Mouse (Mus musculus) right cerebral cortex, adult 2 months (tissue): Measurements from ENCODE around the gene Bank1.

Experiments
- DNase-seq, 2 experiments: peaks; one replicate each; pipeline ENCODE4 v3.0.0; 2021 to 2022; ENCODE audit warnings: low spot score in 2 of 2

Gene Bank1

DNA sequence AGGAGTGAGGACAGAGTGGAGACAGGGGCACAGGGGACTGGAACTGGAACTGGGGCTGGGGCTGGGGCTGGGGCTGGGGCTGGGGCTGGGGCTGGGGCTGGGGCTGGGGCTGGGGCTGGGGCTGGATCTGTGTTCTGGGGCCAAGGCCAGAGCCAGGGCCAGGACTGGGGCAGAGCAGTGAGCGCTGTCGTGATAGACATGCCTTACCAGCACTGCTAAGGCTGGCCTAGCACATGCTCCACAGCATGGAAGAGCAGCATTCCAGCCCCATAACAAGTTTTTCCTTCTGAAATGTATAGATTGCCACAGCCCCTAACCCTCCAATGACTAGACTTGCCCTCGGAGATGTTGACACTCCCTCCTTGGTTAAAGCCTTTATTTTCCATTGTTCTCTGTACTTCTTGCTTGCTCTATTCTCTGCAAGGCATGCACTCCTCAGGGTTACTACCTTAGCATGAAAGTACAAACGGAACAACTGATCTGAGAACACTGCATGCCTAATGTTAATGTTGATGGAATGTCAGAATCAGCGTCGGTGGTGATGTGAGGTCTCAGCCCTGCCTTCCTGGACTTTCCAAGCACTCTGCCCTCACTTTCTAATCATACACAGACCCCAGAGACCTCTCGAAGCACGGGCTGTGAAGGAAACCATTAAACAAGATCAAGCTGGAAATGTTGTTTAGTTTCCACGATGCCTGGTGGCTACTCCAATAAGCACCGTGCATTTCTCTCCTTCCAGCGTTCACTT, 318.6 kb downstream of the Bank1 start:
- peak in 1 of 2 experiments; percentile 19 for DNase-seq
